Mouse (Mus musculus): ENCODE results near the gene Nlrp10.

GRCm38 (mm10) chr7:108934836-108935235, 4.9 kb upstream of the Nlrp10 start:
- TF ChIP-seq CHD2 (IDR thresholded peaks at IDR 0.05; ENCODE audit: low read depth, low read length) (no peak), MAFK (IDR thresholded peaks at IDR 0.05; ENCODE audit: insufficient read depth, low read depth, low read length) (no peak), HCFC1 (IDR thresholded peaks at IDR 0.05; ENCODE audit: borderline replicate concordance, insufficient read depth, low read length) (no peak), ZNF384 (IDR thresholded peaks at IDR 0.05; ENCODE audit: low read depth, low read length) (no peak), ZC3H11A (IDR thresholded peaks at IDR 0.05; ENCODE audit: borderline replicate concordance, low read depth, low read length) (no peak)

Data from ES-E14 (cell line).